Mouse (Mus musculus): ENCODE measurements around the gene Atg3. TPM values are rescaled to one million over a fixed set of nuclear protein-coding genes. Genes with fewer than 3 reads are reported as not detected.

Gene Atg3
- 127 TPM for polyA plus RNA-seq (2014; fragmentation: Illumina TruSeq; extraction: RNeasy Lipid Tissue Mini Kit (QIAGEN cat#74804))

DNA sequence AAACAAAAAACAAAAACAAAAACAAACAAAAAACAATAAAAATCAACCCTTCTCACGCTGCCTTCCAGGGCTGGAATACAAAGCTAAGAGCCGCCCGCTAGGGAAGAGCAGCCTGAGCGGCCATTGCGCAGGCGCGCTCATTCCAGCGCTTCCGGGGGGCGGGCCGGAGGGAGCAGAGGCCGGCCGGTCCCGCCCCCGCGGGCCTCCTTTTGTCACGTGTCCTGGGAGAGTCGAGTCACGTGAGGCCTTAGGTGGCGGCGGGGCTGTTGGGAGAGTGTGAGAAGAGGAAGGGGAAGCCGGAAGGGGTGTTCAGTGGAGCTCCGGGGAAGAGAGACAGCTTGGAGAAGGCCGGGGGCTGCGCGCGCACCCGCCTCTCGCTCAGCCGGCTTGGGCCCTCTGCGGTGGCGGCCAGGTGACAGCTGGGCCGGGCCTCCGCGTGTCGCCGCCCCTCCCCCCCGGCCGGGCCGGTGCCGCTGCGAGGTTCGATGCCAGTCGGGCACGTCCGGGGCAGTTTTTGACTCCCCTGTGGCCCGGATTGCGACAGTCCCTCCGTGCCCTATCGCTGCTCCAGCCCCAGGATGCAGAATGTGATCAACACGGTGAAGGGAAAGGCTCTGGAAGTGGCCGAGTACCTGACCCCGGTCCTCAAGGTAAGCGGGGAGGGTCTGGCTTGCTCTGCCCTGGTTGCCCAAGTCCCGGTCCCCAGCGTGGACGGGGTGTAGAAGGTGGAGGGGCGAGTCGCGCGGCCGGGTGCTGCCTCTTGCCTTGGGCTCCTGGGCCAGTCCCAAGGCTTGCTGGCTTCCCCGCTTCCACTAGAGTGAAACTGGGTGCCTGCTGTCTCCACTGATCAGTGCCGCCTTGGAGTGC lies at the start of gene Atg3, which contains the start of gene Slc35a5:
TSS of gene Atg3 (plus strand) at position 264 of the 867 bp plus-strand sequence.
TSS of gene Slc35a5 (minus strand) at position 185 of the 867 bp plus-strand sequence.

GRCm38 (mm10) chr16:45223648-45224388 lies 65.2 kb downstream of the Atg3 start, which contains the start of gene Btla:
Gene Btla, plus strand, starts transcription at chr16:45224315.

Other genes with a start within 250 kb of the Atg3 start
- gene Cd200r3, start 215.1 kb upstream of the Atg3 start, polyA plus RNA-seq (2014; fragmentation: Illumina TruSeq; extraction: RNeasy Lipid Tissue Mini Kit (QIAGEN cat#74804)) = 0.88 TPM
- 39.4 TPM for gene Ccdc80, start 65.4 kb upstream of the Atg3 start, polyA plus RNA-seq (2014; fragmentation: Illumina TruSeq; extraction: RNeasy Lipid Tissue Mini Kit (QIAGEN cat#74804))
- 59.2 TPM for gene Slc35a5, start 79 bp upstream of the Atg3 start, polyA plus RNA-seq (2014; fragmentation: Illumina TruSeq; extraction: RNeasy Lipid Tissue Mini Kit (QIAGEN cat#74804))
- 2.0 TPM for gene Btla, start 65.5 kb downstream of the Atg3 start, polyA plus RNA-seq (2014; fragmentation: Illumina TruSeq; extraction: RNeasy Lipid Tissue Mini Kit (QIAGEN cat#74804))